Mouse (Mus musculus) thymus, postnatal 10 days (tissue): ENCODE measurements around the gene Tmem120a.

ENCODE experiments used
- DNase-seq, 2 experiments: peaks; one replicate each; pipeline ENCODE4 v3.0.0; 2021; ENCODE audit warnings: low spot score in 2 of 2

The Tmem120a gene

GRCm38 (mm10) chr5:135733071-135733470 lies 11.2 kb downstream of the Tmem120a start:
- no peak for DNase-seq

- no peak for DNase-seq
Observed at GRCm38 (mm10) chr5:135731322-135731721, 12.9 kb downstream of the Tmem120a start.

DNA sequence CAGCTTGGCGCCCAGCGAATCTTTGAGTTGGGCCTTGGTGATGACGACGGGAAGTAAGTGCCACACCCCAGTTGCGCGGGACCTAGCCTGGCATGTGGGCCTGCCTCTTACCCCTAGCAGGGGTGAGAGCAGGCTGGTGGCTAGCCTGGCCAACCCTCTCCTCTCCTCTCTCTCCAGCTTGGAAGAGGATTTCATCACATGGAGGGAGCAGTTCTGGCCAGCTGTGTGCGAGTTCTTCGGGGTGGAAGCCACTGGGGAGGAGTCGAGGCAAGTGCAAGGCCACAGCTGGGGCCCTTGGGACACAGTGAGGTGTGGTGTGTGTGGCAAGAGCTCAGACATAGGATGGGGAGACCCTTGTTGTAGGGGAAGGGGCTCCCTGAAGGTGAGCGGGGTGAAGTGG lies 13.3 kb downstream of the Tmem120a start:
- DNase-seq = no peak

DNA sequence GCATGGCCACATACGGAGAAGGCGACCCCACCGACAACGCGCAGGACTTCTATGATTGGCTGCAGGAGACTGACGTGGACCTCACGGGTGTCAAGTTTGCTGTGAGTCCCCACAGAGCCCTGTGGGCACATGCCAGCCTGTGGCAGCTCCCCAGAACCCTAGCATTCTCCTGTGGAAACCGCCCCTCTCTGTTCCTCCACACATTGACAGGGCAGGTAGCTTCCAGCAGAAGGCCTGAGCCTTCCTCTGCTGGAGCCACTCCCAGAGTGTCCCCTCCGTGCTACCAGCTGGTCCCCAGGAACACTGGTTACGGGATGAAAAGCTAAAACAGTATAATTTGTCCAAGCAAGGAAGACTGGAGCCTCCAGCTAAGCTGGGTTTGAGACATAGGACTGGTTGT lies 14.0 kb downstream of the Tmem120a start:
- DNase-seq = no peak

DNA sequence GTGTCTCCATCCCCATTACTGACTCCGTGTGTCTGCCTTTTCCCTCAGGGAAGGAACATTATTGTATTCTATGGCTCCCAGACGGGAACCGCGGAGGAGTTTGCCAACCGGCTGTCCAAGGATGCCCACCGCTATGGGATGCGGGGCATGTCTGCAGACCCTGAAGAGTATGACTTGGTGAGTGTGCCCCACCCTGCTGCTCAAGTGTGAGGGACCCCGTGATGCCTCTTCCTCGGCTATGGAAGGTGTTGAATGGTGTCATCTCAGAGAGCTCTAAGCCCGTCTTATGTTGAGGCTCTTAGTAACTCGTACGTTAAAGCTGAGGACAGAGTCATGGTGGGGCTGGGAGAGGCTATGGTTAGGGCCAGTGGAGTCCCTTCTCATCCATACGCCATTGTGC lies 14.9 kb downstream of the Tmem120a start:
- no peak for DNase-seq

- DNase-seq = no peak
Observed at GRCm38 (mm10) chr5:135728361-135728760, 15.9 kb downstream of the Tmem120a start.

- no peak for DNase-seq
Observed at GRCm38 (mm10) chr5:135727871-135728270, 16.4 kb downstream of the Tmem120a start.

DNA sequence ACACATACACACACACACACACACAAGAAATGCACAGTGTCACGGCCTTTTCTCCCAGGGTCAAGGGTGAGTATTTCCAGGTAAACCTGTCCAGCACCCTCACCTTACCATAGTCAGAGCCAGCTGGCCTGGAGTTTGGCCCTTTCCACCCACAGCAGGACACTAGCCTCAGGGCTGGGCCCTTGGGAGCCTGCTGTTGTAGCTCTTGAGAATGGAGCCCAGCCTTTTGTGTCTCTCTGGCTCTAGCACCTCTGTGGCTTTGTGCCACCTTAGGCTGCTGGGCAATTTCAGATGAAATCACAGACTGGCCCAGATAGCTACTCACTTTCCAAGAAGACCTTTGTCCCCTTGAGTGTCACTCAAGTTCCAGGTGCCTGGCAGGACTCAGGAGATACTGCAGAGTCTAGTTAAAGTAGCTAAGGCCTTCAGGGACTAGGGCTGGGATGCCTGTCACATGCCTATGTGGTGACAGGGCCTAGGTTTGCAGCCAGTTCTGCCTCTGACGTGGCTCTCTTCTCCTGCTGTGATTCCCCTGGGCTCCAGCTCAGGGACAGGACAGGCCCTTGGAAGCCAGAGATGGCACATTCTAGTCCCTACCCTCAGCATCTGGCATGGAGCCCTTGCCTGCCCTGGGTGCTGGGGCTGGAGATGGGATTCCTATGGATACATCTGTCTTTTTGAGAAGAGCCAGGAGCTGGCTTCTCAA lies 17.5 kb downstream of the Tmem120a start:
- DNase-seq = no peak

DNA sequence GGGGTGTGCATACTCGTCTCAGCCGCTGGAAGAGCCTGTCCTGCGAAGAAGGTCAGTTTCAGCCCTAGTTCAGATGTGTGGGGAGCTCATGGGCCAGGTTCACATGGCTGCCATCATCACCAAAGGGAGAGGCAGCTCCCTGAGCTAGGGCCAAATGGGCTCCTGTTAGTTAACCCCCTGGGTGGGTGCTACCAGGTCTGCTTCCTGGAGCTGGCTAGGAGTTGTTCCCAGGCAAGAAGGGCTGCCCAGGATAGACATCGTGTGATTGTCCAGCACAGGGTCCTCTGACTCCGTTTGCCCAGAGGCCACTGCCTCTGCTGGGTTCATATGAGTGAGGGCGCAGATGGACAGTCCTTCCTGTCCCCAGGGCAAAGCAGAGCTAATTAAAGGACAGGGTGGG lies 18.3 kb downstream of the Tmem120a start:
- DNase-seq = no peak

GRCm38 (mm10) chr5:135725391-135725841 lies 18.8 kb downstream of the Tmem120a start:
- DNase-seq = no peak

DNA sequence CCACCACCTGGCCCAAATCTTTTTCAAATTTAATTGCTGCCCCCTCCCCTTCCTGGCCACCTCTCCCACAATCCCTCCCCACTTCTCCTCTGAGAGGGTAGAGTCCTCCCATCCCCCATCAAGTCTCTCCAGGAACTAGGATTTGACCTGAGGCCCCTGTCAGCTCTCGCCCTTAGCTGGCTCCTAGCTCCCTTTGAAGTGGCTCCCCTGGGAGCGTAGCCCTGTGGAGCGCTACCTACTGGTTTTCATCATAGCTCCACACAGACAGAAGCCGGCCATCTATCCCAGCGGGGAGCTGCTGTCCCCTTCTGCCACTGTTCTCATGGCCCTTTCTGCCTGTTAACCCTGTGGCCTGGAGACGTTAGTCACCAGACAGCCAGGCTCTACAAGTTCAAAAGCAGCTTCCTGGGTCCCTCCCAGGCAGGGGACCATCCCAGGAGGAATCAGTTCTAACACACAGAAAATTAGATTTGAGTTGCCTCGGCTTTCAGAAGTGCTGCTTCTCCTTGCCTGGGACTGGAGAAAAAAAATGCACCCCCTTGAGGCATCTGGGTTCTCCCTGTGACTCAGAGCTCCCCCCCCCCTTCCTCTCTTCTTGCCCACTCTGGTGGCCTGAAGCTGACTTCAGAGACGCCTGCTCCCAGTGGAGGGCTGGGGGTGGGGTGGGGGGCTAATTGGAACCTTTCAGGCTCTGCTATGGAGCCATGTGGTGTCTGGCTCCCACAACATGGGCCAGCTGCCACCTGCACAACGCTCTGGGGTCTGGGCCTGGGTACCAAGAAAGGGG lies 19.5 kb downstream of the Tmem120a start:
- no peak for DNase-seq

DNA sequence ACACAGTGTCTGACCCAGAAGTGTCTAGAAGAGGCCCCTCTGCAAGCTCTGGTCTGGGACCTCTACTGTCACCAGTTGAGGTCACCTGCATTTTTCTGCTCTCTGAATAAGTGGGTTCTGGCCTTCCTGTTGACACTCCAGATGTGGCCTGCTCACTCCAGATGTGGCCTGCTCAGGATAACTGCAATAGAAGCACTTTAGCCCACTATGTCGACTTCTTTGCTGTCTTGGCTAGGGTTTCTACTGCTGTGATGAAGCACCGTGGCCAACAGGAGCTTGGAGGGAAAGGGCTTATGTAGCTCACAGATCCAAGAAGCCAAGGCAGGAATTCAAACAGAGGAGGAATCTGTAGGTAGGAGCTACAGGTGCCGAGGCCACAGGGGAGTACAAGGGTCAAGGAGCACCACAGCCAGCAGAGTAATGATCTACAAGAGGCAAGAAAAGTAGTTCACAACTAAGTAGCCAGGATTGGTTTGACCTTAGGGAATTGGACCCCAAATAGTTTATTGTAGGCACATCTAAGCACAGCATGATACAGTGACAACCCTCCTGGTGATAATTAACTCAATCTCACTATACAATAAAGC lies 21.0 kb downstream of the Tmem120a start:
- no peak for DNase-seq

DNA sequence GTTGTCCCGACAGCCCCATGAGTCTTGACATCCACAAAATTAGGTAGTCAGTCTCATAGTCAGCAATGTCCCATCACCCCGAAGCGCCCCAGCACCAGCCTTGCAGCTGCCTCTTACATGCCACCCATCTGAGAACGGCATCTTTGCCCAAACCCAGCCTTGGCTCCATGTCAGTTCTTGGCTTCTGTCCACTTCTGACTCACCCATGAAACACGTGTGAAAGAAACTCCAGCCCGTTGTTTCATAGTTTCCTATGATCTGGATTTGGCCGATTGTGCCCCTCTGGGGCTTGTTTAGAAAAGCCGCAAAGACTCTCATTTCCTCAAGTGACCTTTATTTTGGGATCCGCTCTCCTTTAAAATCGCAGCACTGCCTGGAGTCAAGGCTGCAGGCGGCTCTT lies 22.1 kb downstream of the Tmem120a start:
- DNase-seq = no peak

DNA sequence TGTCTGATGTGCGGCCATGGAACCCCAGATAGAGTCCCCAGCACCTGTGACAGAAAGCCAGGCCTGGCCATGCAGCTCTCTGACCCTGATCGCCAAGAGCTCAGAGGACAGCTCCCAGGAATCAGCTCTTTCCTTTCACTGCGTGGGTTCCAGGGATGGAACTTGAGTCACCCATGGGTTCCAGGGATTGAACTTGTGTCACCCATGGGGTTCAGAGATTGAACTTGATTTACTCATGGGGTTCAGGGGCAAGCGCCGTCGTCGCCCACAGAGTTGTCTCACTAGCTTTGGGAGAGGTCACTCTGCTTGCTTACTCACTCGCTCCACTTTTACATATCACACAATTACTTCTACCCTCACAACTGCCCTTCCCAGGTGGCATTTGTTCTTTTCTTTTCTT lies 23.2 kb downstream of the Tmem120a start:
- no peak for DNase-seq

DNA sequence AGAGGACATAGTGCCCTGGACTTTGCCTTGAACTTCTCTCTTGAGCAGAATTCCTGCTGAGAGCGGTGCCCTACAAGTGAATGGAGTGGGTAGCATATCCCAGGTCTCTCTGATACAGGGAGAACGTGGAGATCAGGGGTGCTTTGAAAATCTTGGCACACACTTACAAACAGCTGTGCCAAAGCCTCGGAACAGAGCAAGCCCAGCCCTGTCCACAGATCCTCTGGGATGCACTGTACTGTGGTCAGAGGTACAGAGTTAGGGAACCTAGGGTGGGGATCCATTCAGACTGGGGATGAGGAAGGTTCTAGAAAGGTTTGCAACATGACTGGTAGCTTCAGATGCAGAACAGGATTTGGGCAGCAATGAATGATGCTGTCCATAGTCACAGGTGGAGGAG lies 24.1 kb downstream of the Tmem120a start:
- DNase-seq = no peak

- DNase-seq = no peak
Observed at GRCm38 (mm10) chr5:135719586-135720120, 24.6 kb downstream of the Tmem120a start.

GRCm38 (mm10) chr5:135715624-135716023 lies 28.6 kb downstream of the Tmem120a start:
- peak in 1 of 2 experiments; percentile 39 for DNase-seq

GRCm38 (mm10) chr5:135713441-135714218 lies 30.6 kb downstream of the Tmem120a start:
- peak; percentile 44 to 57 for DNase-seq

DNA sequence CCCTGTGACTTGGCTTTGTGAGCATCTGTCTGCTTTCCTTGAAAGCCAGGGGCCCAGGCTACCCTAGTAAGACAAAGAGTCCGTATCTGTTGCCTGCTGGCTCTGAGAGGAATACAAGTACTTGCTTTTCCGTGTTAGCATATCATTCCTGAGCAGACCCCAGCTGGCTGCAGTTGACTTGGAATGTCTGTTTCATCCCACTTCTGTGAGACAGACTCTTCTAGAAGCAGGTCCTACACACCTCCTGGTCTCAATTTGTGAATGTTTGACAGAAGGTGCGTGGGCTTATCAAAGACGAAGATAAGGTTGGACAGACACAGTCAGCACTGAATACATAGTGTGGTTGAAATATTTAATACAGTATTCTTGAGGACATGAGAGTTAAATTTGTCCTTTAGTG lies 31.4 kb downstream of the Tmem120a start:
- DNase-seq = no peak

GRCm38 (mm10) chr5:135711582-135712355 lies 32.5 kb downstream of the Tmem120a start:
- no peak for DNase-seq
